Mouse (Mus musculus) embryonic fibroblast, embryonic 13.5 days (primary cell): Measurements from ENCODE around the gene Capn1.

Experiments used
- CTCF ChIP-seq: IDR thresholded peaks from 2 replicates; pipeline ENCODE4 v1.5.1; 2011; ENCODE audit warnings: mild to moderate bottlenecking, control low read depth, low read length, moderate library complexity, borderline replicate concordance; ENCODE audit not compliant: insufficient read depth
- POLR2A ChIP-seq: IDR thresholded peaks from 2 replicates; pipeline ENCODE4 v1.6.1; 2011; ENCODE audit warnings: low read depth, mild to moderate bottlenecking, control low read depth, low read length, moderate library complexity

- TF ChIP-seq POLR2A: peak; percentile 64
- TF ChIP-seq CTCF: no peak
Measured at GRCm38 (mm10) chr19:6045366-6046293, 29.9 kb upstream of the Capn1 start.
